Mouse (Mus musculus) embryonic stem cell, embryonic (primary cell): ENCODE results near the gene Azin2.

Source experiments
- CTCF ChIA-PET, 4 experiments: fragments of 300-600 bp in 2 of 4; fragments of 350-600 bp in 2 of 4; sonication (Branson Sonifier 250); formaldehyde crosslinking; loops; one replicate each; lab custom pipeline; 2022; ENCODE audit warnings: inconsistent platforms in 2 of 4; lab: Charles Lee
- POLR2A ChIA-PET, 4 experiments: fragments of 300-600 bp in 2 of 4; fragments of 350-600 bp in 2 of 4; sonication (Branson Sonifier 250); formaldehyde crosslinking; loops; one replicate each; lab custom pipeline; 2022; ENCODE audit warnings: antibody characterized with exemption in 4 of 4, inconsistent platforms in 1 of 4; lab: Charles Lee

The Azin2 gene

DNA sequence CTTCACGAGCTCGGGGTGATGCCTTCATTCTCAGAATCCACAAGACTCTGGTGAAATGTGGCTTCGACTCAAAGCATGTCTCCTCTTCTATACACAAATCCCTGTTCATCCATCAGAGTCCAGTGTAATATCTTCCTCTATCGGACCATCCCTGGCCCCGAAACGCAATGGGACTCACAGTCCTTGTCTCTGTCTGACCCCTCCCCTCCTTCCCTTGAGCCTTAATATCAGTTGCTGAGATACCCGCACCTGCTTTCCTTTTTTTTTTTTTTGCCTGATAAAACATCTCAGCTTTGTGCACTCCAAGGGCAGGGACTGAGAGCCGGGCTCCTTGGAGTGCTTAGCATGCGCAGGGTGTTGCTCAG lies 666 bp upstream of the Azin2 start:
- ChIA-PET CTCF (interaction anchor here (0.5 to 1.8 kb wide), 9 partner anchors 8 to 251 kb away, joined by 3 to 7 read pairs (median 4); no protein-coding TSS in a partner anchor), POLR2A (interaction anchor here (0.5 to 9.9 kb wide), 64 partner anchors 8 to 1439 kb away, joined by 3 to 61 read pairs (median 4); partner anchors contain the start of genes Rnf19b (in 3 of the 4), Ak2 (in 1 of the 4), Bsdc1 (in 1 of the 4) and Csmd2 (in 1 of the 4))

- POLR2A ChIA-PET = interaction anchor here (0.6 to 9.9 kb wide), 29 partner anchors 8 to 141 kb away, joined by 3 to 61 read pairs (median 4); partner anchors contain the start of gene Rnf19b (in 3 of the 4)
Measured at GRCm38 (mm10) chr4:128961301-128962028, 777 bp downstream of the Azin2 start.

DNA sequence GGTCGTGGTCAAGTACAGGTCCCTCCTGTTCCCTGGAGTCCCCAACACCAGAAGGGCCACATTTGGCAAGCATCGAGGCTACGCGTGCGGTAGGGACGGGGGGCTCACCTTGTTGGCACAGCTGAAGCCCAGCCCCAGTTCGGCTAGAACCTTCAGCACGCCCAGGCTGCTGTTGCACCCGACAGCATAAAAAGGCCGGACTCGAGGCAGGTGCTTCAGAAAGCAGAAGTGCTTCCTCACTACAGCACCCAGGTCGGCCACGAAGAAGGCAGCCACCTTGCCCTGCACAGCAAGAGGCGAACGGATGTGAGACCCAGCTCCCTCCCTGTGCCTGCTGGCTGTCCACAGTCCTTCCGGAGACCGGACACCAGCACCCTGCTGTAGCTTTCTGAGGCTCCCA lies 2.6 kb downstream of the Azin2 start:
- CTCF ChIA-PET = interaction anchor here in 2 of 4 experiments (1.1 to 2.0 kb wide), 2 partner anchors 12 to 146 kb away, joined by 3 to 6 read pairs; no protein-coding TSS in a partner anchor
- POLR2A ChIA-PET = interaction anchor here in 3 of 4 experiments (0.5 to 4.3 kb wide), 13 partner anchors 10 to 112 kb away, joined by 3 to 20 read pairs (median 5); partner anchors contain the start of gene Rnf19b (in 3 of the 3)

More at GRCm38 (mm10) chr4:128961301-128962028, 777 bp downstream of the Azin2 start:
- CTCF ChIA-PET = interaction anchor here (0.6 to 1.3 kb wide), 6 partner anchors 10 to 396 kb away, joined by 3 to 4 read pairs (median 4); no protein-coding TSS in a partner anchor

GRCm38 (mm10) chr4:128958849-128959248 lies 3.4 kb downstream of the Azin2 start:
- ChIA-PET CTCF (interaction anchor here in 3 of 4 experiments (0.5 to 2.8 kb wide), 5 partner anchors 12 to 261 kb away, joined by 3 to 10 read pairs (median 6); no protein-coding TSS in a partner anchor), POLR2A (interaction anchor here in 3 of 4 experiments (0.6 to 4.3 kb wide), 17 partner anchors 8 to 230 kb away, joined by 3 to 20 read pairs (median 3); partner anchors contain the start of genes Rnf19b (in 3 of the 3), S100pbp (in 1 of the 3) and Yars (in 1 of the 3))

GRCm38 (mm10) chr4:128958156-128958555 lies 4.1 kb downstream of the Azin2 start:
- ChIA-PET POLR2A (interaction anchor here in 3 of 4 experiments (0.6 to 4.3 kb wide), 14 partner anchors 9 to 169 kb away, joined by 3 to 20 read pairs (median 3); partner anchors contain the start of gene Rnf19b (in 3 of the 3)), CTCF (interaction anchor here (0.6 to 2.8 kb wide), 12 partner anchors 10 to 247 kb away, joined by 3 to 15 read pairs (median 6); no protein-coding TSS in a partner anchor)

DNA sequence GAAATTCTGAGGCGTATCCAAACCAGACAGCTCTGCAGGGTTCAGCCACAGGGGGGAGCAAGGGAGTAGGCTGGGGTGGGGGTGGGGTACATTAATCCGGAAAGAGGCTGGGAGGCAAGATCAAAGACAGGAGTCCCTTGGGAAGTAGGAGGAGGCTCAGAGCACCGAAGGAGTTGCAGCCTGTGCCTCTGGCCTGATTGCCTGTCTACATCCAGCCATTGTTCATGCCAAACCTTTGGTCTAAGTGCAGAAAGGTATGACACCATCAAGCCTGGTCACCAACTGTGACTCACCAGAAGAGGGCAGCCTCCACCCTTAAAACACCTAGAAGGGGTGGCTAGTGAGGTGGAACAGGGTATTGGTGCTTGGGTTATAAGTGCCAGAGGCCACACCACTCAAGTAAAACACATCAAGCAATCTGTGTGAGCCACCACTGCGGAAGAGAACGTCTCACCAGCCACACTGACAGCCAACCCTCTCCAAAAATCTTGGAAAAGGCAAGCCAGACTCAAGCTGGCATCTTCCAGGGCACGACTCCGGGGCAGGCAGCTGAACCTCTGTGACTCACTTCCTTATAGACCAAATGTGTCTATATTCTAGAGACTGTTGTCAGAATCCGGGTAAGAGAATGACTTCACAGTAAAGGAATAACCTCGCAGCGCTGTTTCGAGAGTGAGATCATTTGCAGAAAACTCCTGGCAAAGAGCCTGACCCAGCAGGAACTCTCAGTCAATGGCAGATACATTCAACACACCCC lies 4.9 kb downstream of the Azin2 start:
- POLR2A ChIA-PET = interaction anchor here (0.6 to 4.3 kb wide), 20 partner anchors 10 to 179 kb away, joined by 3 to 20 read pairs (median 4); partner anchors contain the start of gene Rnf19b (in 3 of the 4)

DNA sequence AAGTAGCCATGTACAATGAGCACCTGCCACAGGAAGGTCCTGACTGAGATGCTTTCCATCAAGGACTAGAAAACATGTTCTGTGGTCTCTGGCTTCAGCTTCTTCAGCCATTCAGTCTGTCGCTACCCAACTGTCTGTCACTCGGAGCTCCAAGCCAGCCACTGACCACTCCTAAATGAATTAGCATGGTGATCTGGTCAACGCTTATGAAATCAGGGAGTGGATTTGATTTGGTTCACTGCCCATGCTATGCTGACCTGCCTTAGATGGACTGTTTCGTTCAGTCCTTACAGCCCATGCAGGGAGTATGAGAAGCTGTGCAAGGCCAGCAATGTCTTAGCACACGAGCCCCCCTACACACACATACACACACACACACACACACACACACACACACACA lies 8.4 kb downstream of the Azin2 start:
- ChIA-PET CTCF (interaction anchor here in 2 of 4 experiments (0.6 to 1.1 kb wide), 3 partner anchors 11 to 157 kb away, joined by 3 to 5 read pairs (median 3); no protein-coding TSS in a partner anchor), POLR2A (interaction anchor here in 2 of 4 experiments (0.6 to 2.1 kb wide), 7 partner anchors 9 to 134 kb away, joined by 3 to 9 read pairs (median 4); partner anchors contain the start of genes Azin2 (in 1 of the 2) and Rnf19b (in 1 of the 2))

More for the DNA sequence above, 4.9 kb downstream of the Azin2 start:
- CTCF ChIA-PET = interaction anchor here (0.5 to 2.8 kb wide), 37 partner anchors 10 to 322 kb away, joined by 3 to 15 read pairs (median 4); no protein-coding TSS in a partner anchor

DNA sequence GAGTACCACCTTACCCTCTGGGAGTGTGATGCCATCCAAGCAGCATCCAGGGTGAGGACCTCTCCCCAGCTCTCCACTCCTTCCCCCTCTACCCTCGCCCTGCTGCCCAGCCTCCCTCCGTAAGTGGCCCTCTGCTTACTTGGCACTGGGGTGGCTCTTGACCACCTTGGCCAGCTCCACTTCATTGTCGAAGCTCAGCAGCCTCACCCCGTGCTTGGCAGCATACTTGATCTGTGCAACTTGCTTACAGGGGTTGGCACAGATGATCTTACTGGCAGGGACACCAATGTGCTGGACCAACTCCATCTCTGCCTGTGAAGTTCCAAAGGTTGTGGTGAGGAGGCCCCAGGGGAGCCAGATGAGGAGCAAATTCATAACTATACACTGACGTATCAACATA lies 11.8 kb downstream of the Azin2 start:
- CTCF ChIA-PET = interaction anchor here in 3 of 4 experiments (1.0 to 1.3 kb wide), 3 partner anchors 20 to 163 kb away, joined by 3 read pairs; no protein-coding TSS in a partner anchor
- POLR2A ChIA-PET = interaction anchor here (0.5 to 2.7 kb wide), 7 partner anchors 11 to 167 kb away, joined by 3 to 12 read pairs (median 4); partner anchors contain the start of genes Azin2 (in 1 of the 4) and Rnf19b (in 1 of the 4)

GRCm38 (mm10) chr4:128949470-128950005 lies 12.7 kb downstream of the Azin2 start:
- ChIA-PET CTCF (interaction anchor here in 2 of 4 experiments (0.5 to 1.4 kb wide), 4 partner anchors 21 to 240 kb away, joined by 3 to 4 read pairs (median 3); partner anchors contain the start of genes S100pbp (in 1 of the 2) and Yars (in 1 of the 2)), POLR2A (interaction anchor here in 3 of 4 experiments (0.5 to 5.4 kb wide), 9 partner anchors 13 to 267 kb away, joined by 3 to 23 read pairs (median 4); partner anchors contain the start of genes Rnf19b (in 3 of the 3) and Azin2 (in 2 of the 3))

GRCm38 (mm10) chr4:128948137-128948674 lies 14.0 kb downstream of the Azin2 start:
- CTCF ChIA-PET = interaction anchor here in 3 of 4 experiments (0.6 to 2.4 kb wide), 11 partner anchors 9 to 237 kb away, joined by 3 to 15 read pairs (median 4); no protein-coding TSS in a partner anchor
- POLR2A ChIA-PET = interaction anchor here in 3 of 4 experiments (0.6 to 5.4 kb wide), 17 partner anchors 10 to 268 kb away, joined by 3 to 23 read pairs (median 5); partner anchors contain the start of genes Rnf19b (in 3 of the 3) and Azin2 (in 2 of the 3)

DNA sequence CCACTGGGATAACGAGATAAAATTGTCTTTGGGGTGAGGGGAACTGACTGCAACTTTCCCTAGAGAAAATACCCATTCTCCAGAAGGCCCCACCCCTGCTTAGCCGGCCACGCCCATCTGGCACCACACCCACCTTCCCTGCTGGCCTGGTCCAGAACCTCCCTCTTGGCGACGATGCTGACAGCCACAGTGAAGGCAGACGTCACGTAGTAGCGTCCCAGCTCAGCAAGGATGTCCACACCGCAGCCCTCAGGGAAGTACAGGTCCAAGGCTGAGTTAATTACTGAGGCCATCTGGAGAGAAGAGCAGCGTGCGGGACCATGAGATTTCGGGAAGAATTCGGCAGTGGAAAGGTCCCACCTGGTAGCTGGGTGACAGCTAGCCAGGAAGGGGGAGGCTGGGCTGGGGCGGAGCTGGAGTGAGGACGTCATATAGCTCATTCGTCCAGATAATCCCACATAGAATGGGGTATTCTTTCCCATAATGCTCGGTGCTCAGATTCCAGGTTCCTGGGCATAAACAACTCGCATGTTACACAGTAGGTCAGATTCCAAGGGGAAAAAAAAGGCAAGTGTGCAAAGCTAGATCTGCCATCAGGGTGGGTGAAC lies 14.8 kb downstream of the Azin2 start:
- CTCF ChIA-PET = interaction anchor here (0.7 to 2.6 kb wide), 18 partner anchors 10 to 236 kb away, joined by 3 to 15 read pairs (median 4); partner anchors contain the start of gene Ak2 (in 1 of the 4)
- POLR2A ChIA-PET = interaction anchor here in 3 of 4 experiments (0.5 to 5.4 kb wide), 23 partner anchors 9 to 536 kb away, joined by 3 to 23 read pairs (median 3); partner anchors contain the start of genes Rnf19b (in 3 of the 3) and Azin2 (in 1 of the 3)

GRCm38 (mm10) chr4:128946736-128947135 lies 15.5 kb downstream of the Azin2 start:
- ChIA-PET CTCF (interaction anchor here (0.6 to 2.6 kb wide), 16 partner anchors 10 to 236 kb away, joined by 3 to 15 read pairs (median 4); no protein-coding TSS in a partner anchor), POLR2A (interaction anchor here in 3 of 4 experiments (0.6 to 5.4 kb wide), 20 partner anchors 10 to 133 kb away, joined by 3 to 23 read pairs (median 4); partner anchors contain the start of genes Rnf19b (in 3 of the 3) and Azin2 (in 1 of the 3))

- ChIA-PET CTCF (interaction anchor here (0.5 to 1.8 kb wide), 23 partner anchors 9 to 328 kb away, joined by 3 to 20 read pairs (median 3); partner anchors contain the start of gene Tmem54 (in 1 of the 4)), POLR2A (interaction anchor here (0.6 to 2.3 kb wide), 8 partner anchors 15 to 474 kb away, joined by 3 to 9 read pairs (median 4); partner anchors contain the start of gene Rnf19b (in 2 of the 4))
Measured at GRCm38 (mm10) chr4:128942346-128942745, 19.9 kb downstream of the Azin2 start.

- POLR2A ChIA-PET = interaction anchor here in 1 of 4 experiments (0.6 to 1.4 kb wide), 4 partner anchors 10 to 374 kb away, joined by 3 to 5 read pairs (median 4); no protein-coding TSS in a partner anchor
- CTCF ChIA-PET = interaction anchor here in 2 of 4 experiments (0.6 to 1.2 kb wide), 2 partner anchors 10 to 12 kb away, joined by 3 to 4 read pairs; no protein-coding TSS in a partner anchor
Measured at GRCm38 (mm10) chr4:128935595-128935994, 26.6 kb downstream of the Azin2 start.

DNA sequence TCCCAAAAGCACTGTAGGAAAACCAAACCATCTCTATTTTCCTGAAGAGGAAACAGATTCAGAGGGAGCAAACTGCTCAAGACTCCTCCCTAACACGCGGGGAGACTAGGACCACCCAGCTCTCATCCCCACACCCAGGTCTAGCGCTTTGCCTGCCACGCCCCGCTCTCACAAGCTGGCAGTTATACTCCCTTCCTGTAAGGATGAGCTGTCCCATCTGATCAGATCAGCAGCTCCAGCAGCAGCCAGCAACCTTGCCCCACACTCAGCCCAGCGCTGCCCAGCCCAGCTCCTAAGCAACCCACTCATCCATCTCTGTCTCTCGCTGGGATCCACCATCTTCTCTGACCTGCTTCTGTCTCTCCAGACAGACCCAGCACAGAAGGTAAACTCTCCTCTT lies 29.5 kb downstream of the Azin2 start:
- POLR2A ChIA-PET = interaction anchor here in 3 of 4 experiments (0.7 to 2.7 kb wide), 5 partner anchors 14 to 125 kb away, joined by 3 to 7 read pairs (median 3); partner anchors contain the start of gene Rnf19b (in 1 of the 3)
- CTCF ChIA-PET = interaction anchor here in 2 of 4 experiments (0.9 to 1.9 kb wide), 4 partner anchors 9 to 189 kb away, joined by 3 to 6 read pairs (median 3); no protein-coding TSS in a partner anchor
